Mouse (Mus musculus): ENCODE data around the gene Acap2. TPM values are rescaled to one million over a fixed set of nuclear protein-coding genes. Genes with fewer than 3 reads are reported as not detected.

The Acap2 gene
- polyA plus RNA-seq, 1 experiment, result 39.0 TPM

GRCm38 (mm10) chr16:31066344-31067098, 134.5 kb downstream of the Acap2 start:
- no peaks in the 10 kb centered on the region for H3K27me3 ChIP-seq (ENCODE audit: control insufficient read depth, insufficient read depth, low read length, poor library complexity, severe bottlenecking)
- H3K9me3 ChIP-seq (replicated peaks; ENCODE audit: control insufficient read depth, insufficient read depth, low read length, poor library complexity, severe bottlenecking), result no peaks in the 10 kb centered on the region; the same call in 1 of the 2 replicates
- no peaks in the 10 kb centered on the region for H3K36me3 ChIP-seq (ENCODE audit: control insufficient read depth, insufficient read depth, low read length, poor library complexity, severe bottlenecking)
- H3K27ac ChIP-seq (ENCODE audit: insufficient read depth, low read length), result peak overlapping the region; percentile 22; the same call in 1 of the 2 replicates
- H3K4me3 ChIP-seq (ENCODE audit: low read depth, low read length), result no peak overlapping the region
- H3K9ac ChIP-seq (ENCODE audit: low read depth, poor library complexity, severe bottlenecking), result no peak overlapping the region
- H3K4me1 ChIP-seq (ENCODE audit: control insufficient read depth, insufficient read depth, low read length), result no peaks in the 10 kb centered on the region
- TF ChIP-seq EP300 (IDR thresholded peaks at IDR 0.05; ENCODE audit: insufficient read depth, low read depth, low read length) (0 out of 2 replicates have a peak, but pooled peaks have one; percentile 19), POLR2A (IDR thresholded peaks at IDR 0.05; ENCODE audit: insufficient read depth, low read length) (no peak)

- TF ChIP-seq EP300 (IDR thresholded peaks at IDR 0.05; ENCODE audit: insufficient read depth, low read depth, low read length) (no peak), POLR2A (IDR thresholded peaks at IDR 0.05; ENCODE audit: insufficient read depth, low read length) (no peak), CTCF (IDR thresholded peaks at IDR 0.05; ENCODE audit: low read depth, low read length) (no peak)
- no peak overlapping the region for H3K4me3 ChIP-seq (ENCODE audit: low read depth, low read length)
- H3K27ac ChIP-seq (ENCODE audit: insufficient read depth, low read length), result no peak overlapping the region
- H3K9ac ChIP-seq (ENCODE audit: low read depth, poor library complexity, severe bottlenecking), result no peak overlapping the region
- H3K27me3 ChIP-seq (ENCODE audit: control insufficient read depth, insufficient read depth, low read length, poor library complexity, severe bottlenecking), result no peaks in the 10 kb centered on the region
- no peaks in the 10 kb centered on the region; the same call in 1 of the 2 replicates for H3K9me3 ChIP-seq (replicated peaks; ENCODE audit: control insufficient read depth, insufficient read depth, low read length, poor library complexity, severe bottlenecking)
- H3K4me1 ChIP-seq (ENCODE audit: control insufficient read depth, insufficient read depth, low read length), result no peaks in the 10 kb centered on the region
- H3K36me3 ChIP-seq (ENCODE audit: control insufficient read depth, insufficient read depth, low read length, poor library complexity, severe bottlenecking), result no peaks in the 10 kb centered on the region
Measured at GRCm38 (mm10) chr16:31064782-31065181, 136.3 kb downstream of the Acap2 start.

- no peaks in the 10 kb centered on the region for H3K36me3 ChIP-seq (ENCODE audit: control insufficient read depth, insufficient read depth, low read length, poor library complexity, severe bottlenecking)
- no peak overlapping the region for H3K9ac ChIP-seq (ENCODE audit: low read depth, poor library complexity, severe bottlenecking)
- no peak for TF ChIP-seq CTCF (IDR thresholded peaks at IDR 0.05; ENCODE audit: low read depth, low read length)
- TF ChIP-seq POLR2A (IDR thresholded peaks at IDR 0.05; ENCODE audit: insufficient read depth, low read length), result no peak
- TF ChIP-seq EP300 (IDR thresholded peaks at IDR 0.05; ENCODE audit: insufficient read depth, low read depth, low read length), result no peak
- no peaks in the 10 kb centered on the region for H3K27me3 ChIP-seq (ENCODE audit: control insufficient read depth, insufficient read depth, low read length, poor library complexity, severe bottlenecking)
- H3K27ac ChIP-seq (ENCODE audit: insufficient read depth, low read length), result no peak overlapping the region
- no peaks in the 10 kb centered on the region; the same call in 1 of the 2 replicates for H3K9me3 ChIP-seq (replicated peaks; ENCODE audit: control insufficient read depth, insufficient read depth, low read length, poor library complexity, severe bottlenecking)
- H3K4me3 ChIP-seq (ENCODE audit: low read depth, low read length), result no peak overlapping the region
- no peaks in the 10 kb centered on the region for H3K4me1 ChIP-seq (ENCODE audit: control insufficient read depth, insufficient read depth, low read length)
Measured at GRCm38 (mm10) chr16:31062918-31063317, 138.1 kb downstream of the Acap2 start.

GRCm38 (mm10) chr16:31061246-31061880, 139.7 kb downstream of the Acap2 start:
- TF ChIP-seq CTCF (IDR thresholded peaks at IDR 0.05; ENCODE audit: low read depth, low read length) (no peak), EP300 (IDR thresholded peaks at IDR 0.05; ENCODE audit: insufficient read depth, low read depth, low read length) (no peak), POLR2A (IDR thresholded peaks at IDR 0.05; ENCODE audit: insufficient read depth, low read length) (no peak)
- no peak overlapping the region for H3K9ac ChIP-seq (ENCODE audit: low read depth, poor library complexity, severe bottlenecking)
- no peaks in the 10 kb centered on the region for H3K27me3 ChIP-seq (ENCODE audit: control insufficient read depth, insufficient read depth, low read length, poor library complexity, severe bottlenecking)
- no peak overlapping the region for H3K4me3 ChIP-seq (ENCODE audit: low read depth, low read length)
- H3K9me3 ChIP-seq (replicated peaks; ENCODE audit: control insufficient read depth, insufficient read depth, low read length, poor library complexity, severe bottlenecking), result no peaks in the 10 kb centered on the region; the same call in 1 of the 2 replicates
- no peaks in the 10 kb centered on the region for H3K4me1 ChIP-seq (ENCODE audit: control insufficient read depth, insufficient read depth, low read length)
- H3K27ac ChIP-seq (ENCODE audit: insufficient read depth, low read length), result no peak overlapping the region
- H3K36me3 ChIP-seq (ENCODE audit: control insufficient read depth, insufficient read depth, low read length, poor library complexity, severe bottlenecking), result no peaks in the 10 kb centered on the region

GRCm38 (mm10) chr16:31060714-31061113, 140.3 kb downstream of the Acap2 start:
- Histone ChIP-seq H3K9me3 (replicated peaks; ENCODE audit: control insufficient read depth, insufficient read depth, low read length, poor library complexity, severe bottlenecking) (no peaks in the 10 kb centered on the region), H3K4me1 (ENCODE audit: control insufficient read depth, insufficient read depth, low read length) (no peaks in the 10 kb centered on the region), H3K27me3 (ENCODE audit: control insufficient read depth, insufficient read depth, low read length, poor library complexity, severe bottlenecking) (no peaks in the 10 kb centered on the region), H3K27ac (ENCODE audit: insufficient read depth, low read length) (no peak overlapping the region), H3K36me3 (ENCODE audit: control insufficient read depth, insufficient read depth, low read length, poor library complexity, severe bottlenecking) (no peaks in the 10 kb centered on the region), H3K4me3 (ENCODE audit: low read depth, low read length) (no peak overlapping the region), H3K9ac (ENCODE audit: low read depth, poor library complexity, severe bottlenecking) (no peak overlapping the region)
- TF ChIP-seq POLR2A (IDR thresholded peaks at IDR 0.05; ENCODE audit: insufficient read depth, low read length), result no peak
- TF ChIP-seq CTCF (IDR thresholded peaks at IDR 0.05; ENCODE audit: low read depth, low read length), result no peak
- TF ChIP-seq EP300 (IDR thresholded peaks at IDR 0.05; ENCODE audit: insufficient read depth, low read depth, low read length), result no peak

- H3K4me3 ChIP-seq (ENCODE audit: low read depth, low read length), result no peak overlapping the region
- no peaks in the 10 kb centered on the region for H3K4me1 ChIP-seq (ENCODE audit: control insufficient read depth, insufficient read depth, low read length)
- H3K9me3 ChIP-seq (replicated peaks; ENCODE audit: control insufficient read depth, insufficient read depth, low read length, poor library complexity, severe bottlenecking), result no peaks in the 10 kb centered on the region
- no peaks in the 10 kb centered on the region for H3K27me3 ChIP-seq (ENCODE audit: control insufficient read depth, insufficient read depth, low read length, poor library complexity, severe bottlenecking)
- H3K9ac ChIP-seq (ENCODE audit: low read depth, poor library complexity, severe bottlenecking), result no peak overlapping the region
- no peak overlapping the region for H3K27ac ChIP-seq (ENCODE audit: insufficient read depth, low read length)
- TF ChIP-seq EP300 (IDR thresholded peaks at IDR 0.05; ENCODE audit: insufficient read depth, low read depth, low read length) (no peak), POLR2A (IDR thresholded peaks at IDR 0.05; ENCODE audit: insufficient read depth, low read length) (no peak), CTCF (IDR thresholded peaks at IDR 0.05; ENCODE audit: low read depth, low read length) (no peak)
- no peaks in the 10 kb centered on the region for H3K36me3 ChIP-seq (ENCODE audit: control insufficient read depth, insufficient read depth, low read length, poor library complexity, severe bottlenecking)
Measured at GRCm38 (mm10) chr16:31060226-31060625, 140.8 kb downstream of the Acap2 start.
